Mouse (Mus musculus) bone marrow, adult 2 months (tissue): Measurements from ENCODE around the gene Bpifa3.

ENCODE experiments used
- CTCF ChIP-seq: fragments of 200-500 bp; IDR thresholded peaks from 2 replicates; pipeline ENCODE4 v1.5.1; 2011; ENCODE audit warnings: low read length, control low read depth; ENCODE audit not compliant: control insufficient read depth, insufficient read depth
- POLR2A ChIP-seq: fragments of 200-500 bp; IDR thresholded peaks from 2 replicates; pipeline ENCODE4 v1.6.1; 2011; ENCODE audit warnings: low read depth, mild to moderate bottlenecking, control low read depth, low read length, borderline replicate concordance; ENCODE audit not compliant: control insufficient read depth

DNA sequence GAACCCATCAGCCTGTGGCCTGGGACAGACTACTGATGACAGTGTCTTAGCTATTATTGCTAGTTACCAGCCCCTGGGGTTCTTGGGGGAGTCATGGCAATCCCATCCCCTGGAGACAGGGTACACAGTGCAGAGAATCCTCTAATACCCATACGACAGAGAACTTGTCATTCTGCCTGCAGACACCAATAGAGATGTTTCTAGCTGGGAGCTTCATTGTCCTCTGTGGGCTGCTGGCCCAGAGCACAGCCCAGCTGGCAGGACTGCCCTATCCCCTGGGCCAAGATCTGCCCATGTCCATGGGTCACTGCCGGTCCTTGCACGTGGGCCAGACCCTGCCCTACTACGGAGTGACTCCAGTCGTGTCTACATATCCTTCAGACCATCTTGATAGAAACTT lies 33.2 kb downstream of the Bpifa3 start:
- TF ChIP-seq CTCF: no peak
- TF ChIP-seq POLR2A: no peak
